Mouse (Mus musculus): ENCODE measurements around the gene H2-T22.
"Not testable (repeated sequence)": the region's sequence is repeated elsewhere in the genome, so short reads cannot be mapped to it uniquely, and the experiment has no call there.

Gene H2-T22

DNA sequence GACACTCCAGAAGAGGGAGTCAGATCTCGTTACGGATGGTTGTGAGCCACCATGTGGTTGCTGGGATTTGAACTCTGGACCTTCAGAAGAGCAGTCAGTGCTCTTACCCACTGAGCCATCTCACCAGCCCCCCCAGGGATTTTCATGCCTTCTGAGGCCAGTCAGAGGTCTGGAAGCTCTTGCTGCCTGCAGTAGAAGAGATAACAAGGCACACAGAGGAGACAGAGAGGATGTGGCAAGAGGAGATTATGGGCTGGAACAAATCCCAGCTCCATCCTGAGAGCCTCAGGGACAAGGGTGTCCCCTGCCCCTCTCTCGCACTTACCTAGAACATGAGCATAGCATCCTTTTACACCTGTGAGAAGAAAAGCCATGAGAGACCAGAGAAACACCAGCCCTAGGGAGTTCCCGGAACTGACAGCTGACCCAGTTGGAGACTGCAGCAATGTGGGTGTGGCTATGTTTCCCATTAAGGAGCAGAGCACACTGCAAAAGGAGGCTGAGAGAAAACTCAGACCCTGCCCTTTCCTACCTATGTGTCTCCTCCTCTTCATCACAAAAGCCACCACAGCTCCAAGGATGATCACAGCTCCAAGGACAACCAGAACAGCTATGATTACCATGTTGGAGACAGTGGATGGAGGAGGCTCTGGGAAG is 12.4 kb downstream of the H2-T22 start:
- DNase-seq (ENCODE audit: low spot score in 2 of 2), result not testable (repeated sequence)

- DNase-seq (ENCODE audit: low spot score in 2 of 2), result no peak
Measured at GRCm38 (mm10) chr17:36028879-36029619, 13.5 kb downstream of the H2-T22 start.

DNA sequence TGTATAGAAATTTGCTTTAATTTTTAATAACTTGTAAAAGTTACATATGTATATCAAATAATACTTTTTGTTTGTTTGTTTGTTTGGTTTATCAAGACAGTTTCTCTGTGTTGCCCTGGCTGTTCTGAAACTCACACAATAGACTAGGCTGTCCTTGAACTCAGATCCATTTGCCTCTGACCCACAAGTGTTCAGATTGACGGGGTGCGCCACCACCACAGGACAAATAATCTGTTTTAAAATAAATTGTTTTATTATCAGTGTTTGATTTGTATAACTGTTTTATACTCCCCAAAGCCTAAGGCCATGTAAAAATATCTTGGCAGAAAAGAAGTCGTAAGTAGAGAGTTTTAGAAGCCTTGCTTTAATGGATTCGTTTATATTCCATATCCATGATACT is 14.9 kb downstream of the H2-T22 start:
- DNase-seq (ENCODE audit: low spot score in 2 of 2), result no peak

- no peak for DNase-seq (ENCODE audit: low spot score in 2 of 2)
Measured at GRCm38 (mm10) chr17:36025901-36026300, 16.6 kb downstream of the H2-T22 start.

- DNase-seq (ENCODE audit: low spot score in 2 of 2), result no peak
Measured at GRCm38 (mm10) chr17:36025197-36025596, 17.4 kb downstream of the H2-T22 start.

GRCm38 (mm10) chr17:36023710-36024654 is 18.6 kb downstream of the H2-T22 start:
- DNase-seq (ENCODE audit: low spot score in 2 of 2), result no peak

DNA sequence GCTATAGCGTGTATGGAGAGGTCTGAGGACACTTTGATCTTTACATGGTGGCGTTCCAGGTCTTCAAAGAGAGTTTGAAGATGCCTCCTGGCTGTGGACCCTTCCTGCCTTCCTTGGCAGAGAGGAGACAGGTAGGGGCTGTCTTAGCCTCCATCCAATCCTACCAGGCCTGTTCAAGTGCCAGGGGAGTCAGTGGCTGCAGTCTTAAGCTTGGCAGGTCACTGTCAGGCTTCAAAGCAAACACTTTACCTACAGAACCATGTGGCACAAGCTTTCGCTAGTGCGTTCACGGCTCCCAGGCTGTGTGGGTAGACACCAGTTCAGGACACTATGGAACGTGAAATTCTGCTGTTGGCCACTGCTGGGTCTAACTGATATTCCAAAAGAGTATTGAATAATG is 19.6 kb downstream of the H2-T22 start:
- DNase-seq (ENCODE audit: low spot score in 2 of 2), result no peak

DNA sequence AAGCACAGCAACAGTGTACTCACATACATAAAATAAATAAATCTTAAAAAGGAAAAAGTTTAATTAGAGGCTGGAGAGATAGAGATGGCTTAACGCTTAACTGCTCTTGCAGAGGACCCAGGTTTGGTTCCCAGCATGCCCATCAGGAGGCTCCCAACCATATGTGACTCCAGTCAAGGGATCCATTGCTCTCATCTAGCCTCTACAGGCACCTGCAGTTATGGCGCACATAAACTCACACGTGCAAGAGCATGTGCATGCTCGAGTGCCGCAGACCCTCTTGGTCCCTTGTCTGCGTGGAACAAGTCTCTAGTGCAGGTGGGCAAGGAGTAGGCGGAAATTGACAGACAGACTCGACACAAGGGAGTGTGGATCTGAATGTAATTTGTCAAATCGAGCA is 20.4 kb downstream of the H2-T22 start:
- DNase-seq (ENCODE audit: low spot score in 2 of 2), result no peak

- no peak for DNase-seq (ENCODE audit: low spot score in 2 of 2)
Measured at GRCm38 (mm10) chr17:36021309-36021708, 21.2 kb downstream of the H2-T22 start.

DNA sequence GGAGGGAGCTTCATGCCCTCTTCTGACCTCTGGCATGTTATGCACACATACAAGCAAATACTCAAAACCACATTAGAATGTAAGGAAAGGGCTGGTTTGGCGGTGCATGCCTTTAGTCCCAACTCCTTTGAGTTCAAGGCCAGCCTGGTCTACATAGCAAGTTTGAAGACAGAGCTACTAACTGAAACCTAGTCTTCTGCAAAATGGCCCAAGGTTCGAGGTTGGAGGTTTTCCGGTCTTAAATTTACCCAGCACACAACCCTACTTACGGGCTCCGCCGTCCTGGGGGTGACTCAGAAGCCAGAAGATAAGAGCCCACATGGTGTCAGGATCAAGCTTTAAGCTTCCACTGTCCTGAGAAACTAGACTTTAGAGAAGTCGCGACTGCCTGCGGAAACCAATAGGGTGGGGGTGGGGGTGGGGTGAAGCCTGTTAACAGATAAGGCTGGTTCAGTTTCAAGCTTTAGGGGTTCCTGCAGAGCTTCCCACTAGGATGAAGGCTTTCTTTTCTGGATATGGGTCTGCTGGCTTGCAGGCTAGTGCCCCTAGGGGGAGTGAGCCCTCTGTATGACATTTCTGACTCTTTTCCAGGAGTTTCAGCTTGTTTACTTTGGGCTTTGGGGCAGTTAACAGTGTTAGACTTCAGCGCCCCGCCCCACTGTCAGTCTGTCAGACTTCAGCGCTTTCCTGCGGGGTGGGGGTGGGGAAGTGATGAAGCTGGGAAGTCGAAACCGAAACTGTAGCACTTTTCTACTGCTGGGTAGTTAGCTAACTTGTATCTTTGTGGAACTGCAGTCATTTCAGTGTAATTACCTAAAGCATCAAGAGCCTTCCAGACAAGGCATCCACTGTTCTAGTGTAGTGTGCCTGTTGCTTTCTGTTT is 22.1 kb downstream of the H2-T22 start, which contains the start of gene H2-T24:
Gene H2-T24, minus strand, starts transcription at position 370 of the 883 bp plus-strand sequence.
- no peak for DNase-seq (ENCODE audit: low spot score in 2 of 2)

DNA sequence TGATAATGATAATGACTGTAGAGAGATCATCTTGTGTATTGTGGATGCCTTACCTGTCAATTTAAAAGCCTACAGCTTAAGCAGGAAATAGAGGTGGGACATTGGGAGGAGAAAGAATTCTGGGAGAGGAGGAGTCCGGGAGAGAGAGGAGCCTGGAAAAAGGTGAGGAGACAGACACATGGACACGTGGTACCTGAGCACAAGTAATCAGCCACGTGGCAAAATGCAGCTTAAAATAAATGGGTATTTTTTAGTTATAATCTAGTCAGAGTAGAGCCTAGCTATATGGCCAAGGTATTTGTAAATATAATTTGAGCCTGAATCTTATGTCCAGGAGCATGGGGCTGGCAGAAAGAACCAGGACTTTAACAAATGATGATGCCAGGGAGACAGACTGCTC is 23.0 kb downstream of the H2-T22 start:
- no peak for DNase-seq (ENCODE audit: low spot score in 2 of 2)

- no peak for DNase-seq (ENCODE audit: low spot score in 2 of 2)
Measured at GRCm38 (mm10) chr17:36018979-36019378, 23.6 kb downstream of the H2-T22 start.

GRCm38 (mm10) chr17:36017046-36017445 is 25.5 kb downstream of the H2-T22 start:
- no peak for DNase-seq (ENCODE audit: low spot score in 2 of 2)

DNA sequence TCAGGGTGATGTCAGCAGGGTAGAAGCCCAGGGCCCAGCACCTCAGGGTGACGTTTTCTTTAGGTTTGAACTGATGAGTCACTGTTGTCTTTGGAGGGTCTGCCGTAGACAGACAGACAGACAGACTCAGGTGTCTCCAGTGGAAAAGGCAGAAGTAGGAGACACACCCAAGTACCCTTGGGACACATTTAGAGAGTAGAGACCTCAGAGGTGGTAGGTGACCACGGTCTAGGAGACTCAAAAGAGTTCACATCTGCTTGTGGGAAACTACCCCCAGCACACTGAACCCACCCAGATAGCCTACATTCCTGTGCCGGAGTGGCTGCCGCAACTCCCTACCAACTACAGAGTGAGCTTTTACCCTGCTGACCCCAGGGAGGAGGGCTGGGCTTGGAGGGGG is 27.6 kb downstream of the H2-T22 start:
- DNase-seq (ENCODE audit: low spot score in 2 of 2), result no peak

GRCm38 (mm10) chr17:36004409-36004808 is 38.1 kb downstream of the H2-T22 start:
- DNase-seq (ENCODE audit: low spot score in 2 of 2), result not testable (repeated sequence)

DNA sequence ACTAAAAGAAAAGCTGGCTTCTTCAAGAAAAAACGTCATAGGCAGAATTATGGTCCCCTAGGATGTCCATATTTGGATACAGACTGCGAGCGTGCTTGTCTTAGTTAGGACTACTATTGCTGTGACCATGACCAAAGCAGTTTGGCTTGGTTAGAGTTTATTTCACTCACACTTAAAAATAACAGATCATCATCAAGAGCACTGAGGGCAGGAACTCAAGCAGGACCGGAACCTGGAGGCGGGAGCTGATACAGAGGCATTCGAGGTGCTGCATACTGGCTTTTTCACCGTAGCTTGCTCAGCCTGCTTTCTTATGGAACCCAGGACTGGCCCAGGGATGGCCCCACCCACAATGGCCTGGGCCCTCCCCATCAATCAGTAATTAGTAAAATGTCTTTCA is 39.2 kb downstream of the H2-T22 start:
- no peak for DNase-seq (ENCODE audit: low spot score in 2 of 2)

DNA sequence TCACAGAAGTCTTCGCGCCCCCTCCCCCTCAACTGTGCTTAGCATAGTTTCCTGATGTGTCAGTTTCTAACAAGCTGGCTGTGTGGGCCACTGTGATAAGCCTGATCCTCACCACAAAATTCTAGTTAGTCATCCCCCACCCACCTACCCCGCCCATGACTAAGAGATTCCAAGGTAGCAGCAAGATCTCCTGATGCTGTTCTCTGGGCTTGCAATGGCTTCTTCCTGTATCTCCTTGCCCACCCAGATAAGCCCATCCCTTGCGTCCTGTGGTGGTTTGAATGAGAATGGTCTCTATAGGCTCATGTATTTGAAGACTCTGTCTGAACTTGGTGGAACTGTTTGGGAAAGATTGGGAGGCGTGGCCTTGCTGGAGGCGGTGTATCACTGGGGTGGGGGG is 40.6 kb downstream of the H2-T22 start:
- DNase-seq (ENCODE audit: low spot score in 2 of 2), result no peak

DNA sequence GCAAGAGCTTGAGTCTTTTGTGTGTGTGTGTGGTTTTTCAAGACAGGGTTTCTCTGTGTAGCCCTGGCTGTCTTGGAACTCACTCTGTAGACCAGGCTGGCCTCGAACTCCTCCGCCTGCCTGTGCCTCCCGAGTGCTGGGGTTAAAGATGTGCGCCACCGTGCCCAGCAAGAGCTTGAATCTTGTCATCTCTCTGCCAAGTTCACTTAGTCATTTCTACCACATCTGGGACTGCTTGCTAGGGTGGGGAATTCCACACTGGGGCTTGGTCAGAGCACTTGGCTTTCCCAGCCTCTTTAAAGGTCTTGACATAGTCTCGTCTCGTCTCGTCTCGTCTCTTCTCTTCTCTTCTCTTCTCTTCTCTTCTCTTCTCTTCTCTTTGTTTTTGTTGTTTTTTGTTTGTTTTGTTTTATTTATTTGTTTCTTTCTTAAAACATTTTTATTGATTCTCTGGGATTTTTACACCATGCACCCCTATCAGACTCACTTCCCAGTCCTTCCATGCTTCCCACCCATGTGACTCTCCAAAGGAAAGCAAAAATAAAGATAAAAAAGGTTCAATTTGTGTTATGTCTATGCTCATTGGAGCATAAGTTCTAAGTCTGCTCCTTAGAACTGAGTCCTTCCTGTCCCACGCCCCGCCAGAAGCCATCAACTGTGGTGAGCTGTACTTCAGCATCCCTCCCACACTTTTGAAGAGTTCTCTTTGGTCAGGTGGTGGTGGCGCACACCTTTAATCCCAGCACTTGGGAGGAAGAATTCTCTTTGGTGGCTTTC is 41.2 kb downstream of the H2-T22 start:
- DNase-seq (ENCODE audit: low spot score in 2 of 2), result no peak

DNA sequence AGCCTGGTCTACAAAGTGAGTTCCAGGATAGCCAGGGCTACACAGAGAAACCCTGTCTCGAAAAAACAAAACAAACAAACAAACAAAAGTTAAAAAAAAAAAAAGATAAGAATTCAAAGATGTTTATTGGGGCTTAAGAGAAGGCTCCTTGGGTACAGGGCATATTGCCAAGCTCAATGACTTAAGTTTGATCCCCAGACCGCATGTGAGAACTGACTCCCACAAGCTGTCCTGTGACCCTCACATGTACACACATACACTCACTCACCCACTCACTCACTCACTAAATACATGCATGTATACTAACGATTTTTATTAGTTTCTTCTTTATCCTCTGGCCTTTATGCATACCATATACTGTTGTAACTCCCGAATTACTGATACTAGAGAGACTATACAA is 42.2 kb downstream of the H2-T22 start:
- no peak for DNase-seq (ENCODE audit: low spot score in 2 of 2)

- DNase-seq (ENCODE audit: low spot score in 2 of 2), result no peak
Measured at GRCm38 (mm10) chr17:35999356-35999755, 43.2 kb downstream of the H2-T22 start.
